Mouse (Mus musculus): ENCODE data around the gene Fto. TPM values are rescaled to one million over a fixed set of nuclear protein-coding genes. Genes with fewer than 3 reads are reported as not detected.

Fto gene
- total and polyA plus RNA-seq, 3 experiments = 12.2 to 50.1 (median 17.3) TPM

GRCm38 (mm10) chr8:91653561-91653960, 340.2 kb downstream of the Fto start:
- TF ChIP-seq GATA2 (IDR thresholded peaks at IDR 0.05; ENCODE audit: borderline replicate concordance, low read depth, low read length) (no peak), GATA1 (IDR thresholded peaks at IDR 0.05; ENCODE audit: borderline replicate concordance, low read length) (no peak), CTCF (IDR thresholded peaks at IDR 0.05; ENCODE audit: low read depth, low read length) (no peak), TAL1 (conservative IDR thresholded peaks at IDR 0.05; ENCODE audit: low read depth, low read length) (no peak), POLR2AphosphoS5 (IDR thresholded peaks at IDR 0.05; ENCODE audit: insufficient replicate concordance, low read depth, low read length) (no peak)
- ATAC-seq (ENCODE audit: extremely low read depth, insufficient number of reproducible peaks, low FRiP score, poor library complexity, severe bottlenecking) (no peak), DNase-seq (ENCODE audit: low spot score) (no peak)
- Histone ChIP-seq H3K4me3 (ENCODE audit: low read depth, low read length) (no peak overlapping the region), H3K27me3 (ENCODE audit: insufficient read depth, low read length) (no peaks in the 10 kb centered on the region), H3K4me1 (ENCODE audit: insufficient read depth, low read depth, low read length) (no peaks in the 10 kb centered on the region), H3K36me3 (replicated peaks) (peaks cover 11% of the 10 kb centered on the region), H3K9me3 (replicated peaks) (peaks cover 21% of the 10 kb centered on the region)

GRCm38 (mm10) chr8:91657381-91657780, 344.1 kb downstream of the Fto start:
- Histone ChIP-seq H3K9me3 (replicated peaks) (peaks cover 23% of the 10 kb centered on the region), H3K4me3 (ENCODE audit: low read depth, low read length) (no peak overlapping the region), H3K4me1 (ENCODE audit: insufficient read depth, low read depth, low read length) (no peaks in the 10 kb centered on the region), H3K36me3 (replicated peaks) (peaks cover 14% of the 10 kb centered on the region), H3K27me3 (ENCODE audit: insufficient read depth, low read length) (no peaks in the 10 kb centered on the region)
- DNase-seq (ENCODE audit: low spot score) (no peak), ATAC-seq (ENCODE audit: extremely low read depth, insufficient number of reproducible peaks, low FRiP score, poor library complexity, severe bottlenecking) (no peak)
- TF ChIP-seq POLR2AphosphoS5 (IDR thresholded peaks at IDR 0.05; ENCODE audit: insufficient replicate concordance, low read depth, low read length) (no peak), GATA2 (IDR thresholded peaks at IDR 0.05; ENCODE audit: borderline replicate concordance, low read depth, low read length) (no peak), TAL1 (conservative IDR thresholded peaks at IDR 0.05; ENCODE audit: low read depth, low read length) (no peak), GATA1 (IDR thresholded peaks at IDR 0.05; ENCODE audit: borderline replicate concordance, low read length) (no peak), CTCF (IDR thresholded peaks at IDR 0.05; ENCODE audit: low read depth, low read length) (no peak)

- Histone ChIP-seq H3K4me3 (ENCODE audit: low read depth, low read length) (no peak overlapping the region), H3K4me1 (ENCODE audit: insufficient read depth, low read depth, low read length) (no peaks in the 10 kb centered on the region), H3K9me3 (replicated peaks) (peaks cover 7% of the 10 kb centered on the region), H3K36me3 (replicated peaks) (peaks cover 8% of the 10 kb centered on the region), H3K27me3 (ENCODE audit: insufficient read depth, low read length) (no peaks in the 10 kb centered on the region)
- TF ChIP-seq TAL1 (conservative IDR thresholded peaks at IDR 0.05; ENCODE audit: low read depth, low read length) (no peak), CTCF (IDR thresholded peaks at IDR 0.05; ENCODE audit: low read depth, low read length) (no peak), GATA2 (IDR thresholded peaks at IDR 0.05; ENCODE audit: borderline replicate concordance, low read depth, low read length) (no peak), POLR2AphosphoS5 (IDR thresholded peaks at IDR 0.05; ENCODE audit: insufficient replicate concordance, low read depth, low read length) (no peak), GATA1 (IDR thresholded peaks at IDR 0.05; ENCODE audit: borderline replicate concordance, low read length) (no peak)
- ATAC-seq (ENCODE audit: extremely low read depth, insufficient number of reproducible peaks, low FRiP score, poor library complexity, severe bottlenecking) = no peak
- DNase-seq (ENCODE audit: low spot score) = no peak
Measured at GRCm38 (mm10) chr8:91660879-91661278, 347.6 kb downstream of the Fto start.

- H3K27me3 ChIP-seq (ENCODE audit: insufficient read depth, low read length) = no peaks in the 10 kb centered on the region
- DNase-seq (ENCODE audit: low spot score) (no peak), ATAC-seq (ENCODE audit: extremely low read depth, insufficient number of reproducible peaks, low FRiP score, poor library complexity, severe bottlenecking) (no peak)
- no peak overlapping the region for H3K4me3 ChIP-seq (ENCODE audit: low read depth, low read length)
- peaks cover 31% of the 10 kb centered on the region for H3K36me3 ChIP-seq (replicated peaks)
- no peaks in the 10 kb centered on the region; the same call in 1 of the 2 replicates for H3K9me3 ChIP-seq (replicated peaks)
- H3K4me1 ChIP-seq (ENCODE audit: insufficient read depth, low read depth, low read length) = no peaks in the 10 kb centered on the region
- no peak for TF ChIP-seq POLR2AphosphoS5 (IDR thresholded peaks at IDR 0.05; ENCODE audit: insufficient replicate concordance, low read depth, low read length)
- TF ChIP-seq GATA2 (IDR thresholded peaks at IDR 0.05; ENCODE audit: borderline replicate concordance, low read depth, low read length) = no peak
- no peak for TF ChIP-seq CTCF (IDR thresholded peaks at IDR 0.05; ENCODE audit: low read depth, low read length)
- no peak for TF ChIP-seq GATA1 (IDR thresholded peaks at IDR 0.05; ENCODE audit: borderline replicate concordance, low read length)
- no peak for TF ChIP-seq TAL1 (conservative IDR thresholded peaks at IDR 0.05; ENCODE audit: low read depth, low read length)
Measured at GRCm38 (mm10) chr8:91669461-91670071, 356.2 kb downstream of the Fto start.

GRCm38 (mm10) chr8:91676928-91677327, 363.6 kb downstream of the Fto start:
- H3K27me3 ChIP-seq (ENCODE audit: insufficient read depth, low read length) = no peaks in the 10 kb centered on the region
- DNase-seq (ENCODE audit: low spot score) = no peak
- no peaks in the 10 kb centered on the region for H3K4me1 ChIP-seq (ENCODE audit: insufficient read depth, low read depth, low read length)
- no peak for ATAC-seq (ENCODE audit: extremely low read depth, insufficient number of reproducible peaks, low FRiP score, poor library complexity, severe bottlenecking)
- TF ChIP-seq GATA2 (IDR thresholded peaks at IDR 0.05; ENCODE audit: borderline replicate concordance, low read depth, low read length) (no peak), POLR2AphosphoS5 (IDR thresholded peaks at IDR 0.05; ENCODE audit: insufficient replicate concordance, low read depth, low read length) (no peak), GATA1 (IDR thresholded peaks at IDR 0.05; ENCODE audit: borderline replicate concordance, low read length) (no peak), CTCF (IDR thresholded peaks at IDR 0.05; ENCODE audit: low read depth, low read length) (no peak), TAL1 (conservative IDR thresholded peaks at IDR 0.05; ENCODE audit: low read depth, low read length) (no peak)
- no peak overlapping the region for H3K4me3 ChIP-seq (ENCODE audit: low read depth, low read length)
- H3K36me3 ChIP-seq (replicated peaks) = no peaks in the 10 kb centered on the region
- peaks cover 6% of the 10 kb centered on the region for H3K9me3 ChIP-seq (replicated peaks)

- no peak for TF ChIP-seq TAL1 (conservative IDR thresholded peaks at IDR 0.05; ENCODE audit: low read depth, low read length)
- TF ChIP-seq GATA1 (IDR thresholded peaks at IDR 0.05; ENCODE audit: borderline replicate concordance, low read length) = no peak
- no peak for TF ChIP-seq POLR2AphosphoS5 (IDR thresholded peaks at IDR 0.05; ENCODE audit: insufficient replicate concordance, low read depth, low read length)
- TF ChIP-seq CTCF (IDR thresholded peaks at IDR 0.05; ENCODE audit: low read depth, low read length) = no peak
- no peak for TF ChIP-seq GATA2 (IDR thresholded peaks at IDR 0.05; ENCODE audit: borderline replicate concordance, low read depth, low read length)
- H3K36me3 ChIP-seq (replicated peaks) = no peaks in the 10 kb centered on the region
- ATAC-seq (ENCODE audit: extremely low read depth, insufficient number of reproducible peaks, low FRiP score, poor library complexity, severe bottlenecking) = no peak
- no peak for DNase-seq (ENCODE audit: low spot score)
- H3K4me1 ChIP-seq (ENCODE audit: insufficient read depth, low read depth, low read length) = no peaks in the 10 kb centered on the region
- no peaks in the 10 kb centered on the region for H3K27me3 ChIP-seq (ENCODE audit: insufficient read depth, low read length)
- peaks cover 18% of the 10 kb centered on the region for H3K9me3 ChIP-seq (replicated peaks)
- H3K4me3 ChIP-seq (ENCODE audit: low read depth, low read length) = no peak overlapping the region
Measured at GRCm38 (mm10) chr8:91679451-91679850, 366.1 kb downstream of the Fto start.

Data from G1E (cell line).